Mouse (Mus musculus) liver, postnatal 0 days (tissue): Measurements from ENCODE around the gene Olfr373.
"Not testable (repeated sequence)": the region's sequence is repeated elsewhere in the genome, so short reads cannot be mapped to it uniquely, and the experiment has no call there.

Source experiments
- CTCF ChIP-seq: sonication (generic); IDR thresholded peaks from 2 replicates; pipeline ENCODE4 v1.5.1; 2016; ENCODE audit warnings: antibody characterized with exemption, low read depth
- EP300 ChIP-seq: IDR thresholded peaks from 2 replicates; pipeline ENCODE4 v1.6.1; 2016; ENCODE audit warnings: antibody characterized with exemption, low read depth, mild to moderate bottlenecking

DNA sequence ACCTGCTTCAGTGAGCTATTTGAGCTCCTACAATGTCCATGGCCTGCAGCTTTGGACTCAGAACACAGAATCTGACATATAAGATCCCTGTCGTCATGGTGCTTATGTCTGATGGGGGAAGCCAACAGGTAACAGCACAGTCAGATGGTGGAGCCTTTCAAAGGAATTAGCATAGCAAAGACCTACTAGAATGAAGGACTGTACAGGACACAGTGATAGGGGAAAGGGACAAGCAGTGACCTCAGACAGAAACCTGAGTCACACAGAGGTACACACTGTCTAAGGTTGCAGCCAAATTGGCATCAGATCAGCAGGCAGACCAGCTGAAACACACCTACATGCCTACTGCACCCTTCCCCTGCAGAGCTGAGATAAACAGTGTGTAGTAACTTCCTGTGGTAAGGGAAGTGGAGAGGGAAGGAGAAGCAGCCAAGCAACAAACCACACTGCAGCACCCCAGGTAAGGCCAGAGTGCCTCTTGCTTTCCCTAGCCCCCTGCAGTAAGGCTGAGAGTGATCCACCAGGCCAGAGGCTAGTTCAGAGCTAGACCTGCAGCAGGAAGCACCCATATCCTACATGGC is 16.1 kb upstream of the Olfr373 start:
- TF ChIP-seq CTCF, EP300: not testable (repeated sequence)
